Mouse (Mus musculus): ENCODE measurements around the gene Nckap5. TPM values are rescaled to one million over a fixed set of nuclear protein-coding genes. Genes with fewer than 3 reads are reported as not detected.

The Nckap5 gene
- polyA plus RNA-seq, 1 experiment from 2014 or later = 24.7 TPM

- Histone ChIP-seq H3K36me3 (0 out of 2 replicates have a peak, but pooled peaks cover 4% of the 10 kb centered on the region), H3K9ac (replicated peaks) (no peak overlapping the region), H3K27ac (replicated peaks) (no peak overlapping the region), H3K27me3 (no peaks in the 10 kb centered on the region), H3K4me2 (replicated peaks) (no peak overlapping the region), H3K4me1 (no peaks in the 10 kb centered on the region), H3K9me3 (no peaks in the 10 kb centered on the region), H3K4me3 (no peak overlapping the region)
- ATAC-seq (replicated peaks) = no peak
- 95% methylated on average over 7 of the region's 7 CpGs for WGBS
These were observed 576.7 kb downstream of the Nckap5 start for GRCm38 (mm10) chr1:126253934-126254333.

- WGBS = 81% methylated on average over 4 of the region's 4 CpGs
- no peak for ATAC-seq (replicated peaks)
- H3K9me3 ChIP-seq = no peaks in the 10 kb centered on the region
- H3K27ac ChIP-seq (replicated peaks) = no peak overlapping the region
- no peak overlapping the region for H3K4me3 ChIP-seq
- H3K9ac ChIP-seq (replicated peaks) = no peak overlapping the region
- H3K4me1 ChIP-seq = no peaks in the 10 kb centered on the region
- H3K36me3 ChIP-seq = no peaks in the 10 kb centered on the region
- H3K4me2 ChIP-seq (replicated peaks) = no peak overlapping the region
- no peaks in the 10 kb centered on the region for H3K27me3 ChIP-seq
These were observed 597.4 kb downstream of the Nckap5 start for GRCm38 (mm10) chr1:126233196-126233595.

DNA sequence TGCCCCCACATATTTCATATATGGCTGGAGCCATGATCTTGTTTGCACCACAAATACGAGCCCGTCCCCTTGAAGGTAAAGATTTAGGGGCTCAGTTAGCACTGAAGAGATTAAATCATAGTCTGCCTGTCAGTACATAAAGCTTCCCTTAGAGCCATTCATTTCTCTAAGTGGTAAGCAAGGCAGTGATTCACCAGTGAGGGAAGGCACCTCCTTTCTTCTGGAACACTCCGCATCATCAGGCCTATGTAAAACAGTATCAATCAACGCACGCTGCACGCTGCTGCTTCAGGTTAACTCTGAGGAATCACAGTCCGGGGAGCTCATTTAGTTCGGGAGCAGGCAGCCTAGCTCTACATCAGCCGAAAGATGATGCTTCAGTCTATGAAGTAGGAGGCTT is 599.4 kb downstream of the Nckap5 start:
- WGBS = 77% methylated on average over 9 of the region's 9 CpGs
- H3K4me1 ChIP-seq = no peaks in the 10 kb centered on the region
- no peak for ATAC-seq (replicated peaks)
- H3K27ac ChIP-seq (replicated peaks) = no peak overlapping the region
- no peak overlapping the region for H3K9ac ChIP-seq (replicated peaks)
- H3K4me2 ChIP-seq (replicated peaks) = no peak overlapping the region
- no peaks in the 10 kb centered on the region for H3K9me3 ChIP-seq
- no peak overlapping the region for H3K4me3 ChIP-seq
- no peaks in the 10 kb centered on the region for H3K27me3 ChIP-seq
- no peaks in the 10 kb centered on the region for H3K36me3 ChIP-seq

- no peaks in the 10 kb centered on the region for H3K27me3 ChIP-seq
- H3K27ac ChIP-seq (replicated peaks) = no peak overlapping the region
- no peak overlapping the region for H3K9ac ChIP-seq (replicated peaks)
- no peak overlapping the region for H3K4me2 ChIP-seq (replicated peaks)
- no peak overlapping the region for H3K4me3 ChIP-seq
- no peak for ATAC-seq (replicated peaks)
- H3K4me1 ChIP-seq = peaks cover 11% of the 10 kb centered on the region; the same call in 1 of the 2 replicates
- H3K36me3 ChIP-seq = no peaks in the 10 kb centered on the region
- H3K9me3 ChIP-seq = no peaks in the 10 kb centered on the region
- WGBS = 82% methylated on average over 6 of the region's 6 CpGs
These were observed 620.4 kb downstream of the Nckap5 start for GRCm38 (mm10) chr1:126210212-126210611.

GRCm38 (mm10) chr1:126209743-126210142 is 620.9 kb downstream of the Nckap5 start:
- Histone ChIP-seq H3K9ac (replicated peaks) (no peak overlapping the region), H3K9me3 (no peaks in the 10 kb centered on the region), H3K36me3 (no peaks in the 10 kb centered on the region), H3K4me2 (replicated peaks) (no peak overlapping the region), H3K27ac (replicated peaks) (no peak overlapping the region), H3K4me1 (peaks cover 11% of the 10 kb centered on the region; the same call in 1 of the 2 replicates), H3K4me3 (no peak overlapping the region), H3K27me3 (no peaks in the 10 kb centered on the region)
- 84% methylated on average over 5 of the region's 5 CpGs for WGBS
- ATAC-seq (replicated peaks) = no peak

DNA sequence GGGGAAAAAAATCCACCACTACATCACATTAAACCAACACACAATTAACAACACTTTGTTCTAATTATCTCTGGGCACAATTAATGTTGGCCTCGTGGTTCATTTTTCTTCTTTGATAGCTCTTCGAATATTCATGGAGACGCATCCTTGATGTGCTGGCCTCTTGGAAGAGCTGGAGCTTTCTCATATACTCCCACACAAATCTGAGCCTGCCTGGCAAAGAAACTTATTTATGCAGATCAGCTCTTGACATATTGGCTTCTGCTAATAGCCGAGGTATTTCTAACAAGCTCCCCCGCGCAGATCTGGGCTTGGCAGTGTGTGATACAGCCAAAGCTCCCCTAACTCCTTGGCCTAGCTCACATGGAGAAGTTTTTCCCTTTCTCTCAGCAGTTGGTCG is 621.5 kb downstream of the Nckap5 start:
- 0 out of 2 replicates have a peak, but pooled peaks have one; percentile 38 for ATAC-seq (replicated peaks)
- Histone ChIP-seq H3K27ac (replicated peaks) (peak overlapping the region; percentile 36; the same call in 1 of the 2 replicates), H3K9ac (replicated peaks) (no peak overlapping the region), H3K4me1 (peaks cover 11% of the 10 kb centered on the region; the same call in 1 of the 2 replicates), H3K27me3 (no peaks in the 10 kb centered on the region), H3K4me3 (no peak overlapping the region), H3K9me3 (no peaks in the 10 kb centered on the region), H3K36me3 (no peaks in the 10 kb centered on the region), H3K4me2 (replicated peaks) (no peak overlapping the region)
- 36% methylated on average over 7 of the region's 7 CpGs for WGBS

DNA sequence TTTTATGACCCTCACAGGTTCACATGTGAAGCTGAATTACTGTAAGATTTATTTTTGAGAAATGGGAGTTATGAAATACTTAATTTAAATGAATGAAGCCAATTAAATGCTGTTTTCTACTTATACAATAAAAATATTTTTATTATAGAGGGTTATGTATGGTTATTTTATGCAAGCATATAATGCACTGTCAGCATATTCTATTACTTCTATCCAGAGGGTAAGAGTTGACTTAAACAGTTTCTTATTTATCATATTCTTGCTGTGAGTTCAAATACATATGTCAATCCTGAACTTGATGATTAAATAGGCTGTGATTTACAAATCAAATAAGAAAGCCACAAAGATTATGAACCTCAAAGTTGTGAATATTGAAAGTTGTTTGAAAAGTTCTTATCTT is 633.7 kb downstream of the Nckap5 start:
- H3K27me3 ChIP-seq = no peaks in the 10 kb centered on the region
- no peak overlapping the region for H3K27ac ChIP-seq (replicated peaks)
- H3K4me1 ChIP-seq = peaks cover 4% of the 10 kb centered on the region; the same call in 1 of the 2 replicates
- H3K9me3 ChIP-seq = no peaks in the 10 kb centered on the region
- no peak overlapping the region for H3K4me3 ChIP-seq
- H3K36me3 ChIP-seq = no peaks in the 10 kb centered on the region
- no peak for ATAC-seq (replicated peaks)
- H3K9ac ChIP-seq (replicated peaks) = no peak overlapping the region
- no peak overlapping the region for H3K4me2 ChIP-seq (replicated peaks)

- H3K36me3 ChIP-seq = no peaks in the 10 kb centered on the region
- H3K4me2 ChIP-seq (replicated peaks) = no peak overlapping the region
- WGBS = 90% methylated on average over 4 of the region's 4 CpGs
- no peaks in the 10 kb centered on the region for H3K9me3 ChIP-seq
- H3K27ac ChIP-seq (replicated peaks) = no peak overlapping the region
- H3K9ac ChIP-seq (replicated peaks) = no peak overlapping the region
- ATAC-seq (replicated peaks) = no peak
- H3K27me3 ChIP-seq = no peaks in the 10 kb centered on the region
- no peaks in the 10 kb centered on the region for H3K4me1 ChIP-seq
- no peak overlapping the region for H3K4me3 ChIP-seq
These were observed 640.2 kb downstream of the Nckap5 start for GRCm38 (mm10) chr1:126190353-126190752.

GRCm38 (mm10) chr1:126183751-126184150 is 646.8 kb downstream of the Nckap5 start:
- H3K36me3 ChIP-seq = no peaks in the 10 kb centered on the region
- no peak overlapping the region for H3K9ac ChIP-seq (replicated peaks)
- no peak overlapping the region for H3K27ac ChIP-seq (replicated peaks)
- no peak overlapping the region for H3K4me2 ChIP-seq (replicated peaks)
- 82% methylated on average over 7 of the region's 7 CpGs for WGBS
- no peaks in the 10 kb centered on the region for H3K27me3 ChIP-seq
- no peak overlapping the region for H3K4me3 ChIP-seq
- H3K4me1 ChIP-seq = no peaks in the 10 kb centered on the region
- no peak for ATAC-seq (replicated peaks)
- no peaks in the 10 kb centered on the region for H3K9me3 ChIP-seq

DNA sequence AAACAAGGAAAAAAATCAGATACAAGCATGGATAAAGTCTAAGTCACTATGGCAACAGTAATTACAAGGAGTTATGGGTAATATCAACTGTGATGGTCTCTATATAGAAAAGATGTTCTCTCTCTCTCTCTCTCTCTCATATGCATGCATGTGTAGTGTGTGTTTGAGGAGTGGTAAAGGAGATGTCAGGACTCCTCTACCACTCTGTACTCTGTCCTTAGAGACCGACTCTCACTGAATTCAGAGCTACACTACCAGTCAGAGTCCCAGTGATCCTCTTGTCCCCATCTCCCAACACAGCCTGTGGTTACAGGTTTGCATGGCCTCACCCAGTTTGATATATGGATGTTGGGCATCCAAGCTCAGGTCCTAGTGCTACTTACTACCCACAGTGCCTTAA is 662.0 kb downstream of the Nckap5 start:
- Histone ChIP-seq H3K4me1 (peaks cover 13% of the 10 kb centered on the region), H3K27ac (replicated peaks) (peak overlapping the region; percentile 39), H3K9me3 (no peaks in the 10 kb centered on the region), H3K27me3 (no peaks in the 10 kb centered on the region), H3K4me2 (replicated peaks) (no peak overlapping the region), H3K36me3 (no peaks in the 10 kb centered on the region), H3K4me3 (no peak overlapping the region), H3K9ac (replicated peaks) (no peak overlapping the region)
- ATAC-seq (replicated peaks) = peak; percentile 33; the same call in 1 of the 2 replicates
- 39% methylated on average over 1 of the region's 1 CpGs for WGBS

DNA sequence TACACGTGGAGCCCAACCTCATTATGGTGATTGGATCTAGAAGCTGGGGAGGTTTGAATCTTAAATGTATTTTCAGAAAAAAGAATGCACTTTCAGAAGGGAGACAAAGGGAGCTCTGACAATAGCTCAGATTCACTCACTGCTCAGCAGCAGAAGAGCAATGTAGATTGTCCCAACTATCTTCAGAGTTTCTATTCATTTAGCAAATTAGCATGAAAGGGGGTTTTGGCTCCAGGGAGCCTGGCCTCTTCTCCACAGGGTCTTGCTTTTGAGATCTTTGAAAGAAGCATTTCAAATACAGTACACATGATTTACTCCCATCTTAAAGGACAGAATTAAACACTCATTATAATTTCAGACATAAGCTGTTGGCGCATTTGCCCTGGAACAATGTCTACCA is 662.5 kb downstream of the Nckap5 start:
- ATAC-seq (replicated peaks) = peak; percentile 57
- Histone ChIP-seq H3K4me1 (peaks cover 13% of the 10 kb centered on the region), H3K4me3 (no peak overlapping the region), H3K27me3 (no peaks in the 10 kb centered on the region), H3K27ac (replicated peaks) (peak overlapping the region; percentile 39; the same call in 1 of the 2 replicates), H3K9ac (replicated peaks) (no peak overlapping the region), H3K36me3 (no peaks in the 10 kb centered on the region), H3K4me2 (replicated peaks) (no peak overlapping the region), H3K9me3 (no peaks in the 10 kb centered on the region)
- WGBS = 18% methylated on average over 2 of the region's 2 CpGs

DNA sequence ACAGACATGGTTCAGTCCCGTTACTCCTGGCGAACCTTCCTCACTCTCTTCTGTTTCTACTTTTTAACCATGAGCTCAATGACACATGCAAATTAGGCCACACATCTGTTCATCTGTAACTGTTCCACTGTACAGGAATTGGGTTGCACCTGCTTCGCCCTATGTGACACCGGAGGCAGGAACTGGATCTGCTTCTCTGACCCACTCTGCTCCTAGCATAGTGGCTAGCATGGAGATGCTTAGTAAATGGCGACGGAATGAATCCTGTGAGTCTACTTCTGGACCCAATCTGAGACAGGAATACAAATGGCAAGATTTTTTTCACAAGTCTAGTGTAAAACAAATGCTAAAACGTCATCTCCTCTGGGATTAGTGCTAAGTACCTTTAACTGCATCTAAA is 663.1 kb downstream of the Nckap5 start:
- no peak overlapping the region for H3K9ac ChIP-seq (replicated peaks)
- H3K4me2 ChIP-seq (replicated peaks) = no peak overlapping the region
- H3K4me1 ChIP-seq = peaks cover 13% of the 10 kb centered on the region
- H3K4me3 ChIP-seq = no peak overlapping the region
- H3K27ac ChIP-seq (replicated peaks) = peak overlapping the region; percentile 39; the same call in 1 of the 2 replicates
- ATAC-seq (replicated peaks) = peak; percentile 51; the same call in 1 of the 2 replicates
- H3K27me3 ChIP-seq = no peaks in the 10 kb centered on the region
- no peaks in the 10 kb centered on the region for H3K9me3 ChIP-seq
- WGBS = 37% methylated on average over 7 of the region's 7 CpGs
- no peaks in the 10 kb centered on the region for H3K36me3 ChIP-seq

GRCm38 (mm10) chr1:126159287-126159686 is 671.3 kb downstream of the Nckap5 start:
- no peak overlapping the region for H3K27ac ChIP-seq (replicated peaks)
- no peaks in the 10 kb centered on the region for H3K36me3 ChIP-seq
- H3K9ac ChIP-seq (replicated peaks) = no peak overlapping the region
- ATAC-seq (replicated peaks) = no peak
- H3K4me3 ChIP-seq = no peak overlapping the region
- H3K4me2 ChIP-seq (replicated peaks) = no peak overlapping the region
- H3K9me3 ChIP-seq = no peaks in the 10 kb centered on the region
- H3K4me1 ChIP-seq = no peaks in the 10 kb centered on the region
- whole genome bisulfite sequencing = 93% methylated on average over 6 of the region's 6 CpGs
- H3K27me3 ChIP-seq = no peaks in the 10 kb centered on the region
